9 mouse cellular contexts compared by ENCODE assay signal in genomic region chr17:12749421-12750367, GRCm38 (mm10). TPM values are rescaled to one million over a fixed set of nuclear protein-coding genes. Genes with fewer than 3 reads are reported as not detected.
DNase-seq lines count a peak whose midpoint lies in the region; ATAC-seq and TF ChIP-seq lines count a peak whose summit lies in the region.
"Had no signal": no experiment of that assay in that cellular context is flagged by ENCODE, and none has a peak within 500 bp of the region (broad histone marks: within the 10 kb centered on the region; RNA-seq: fewer than 3 reads in every experiment).

No protein-coding gene starts in this region.

- 54% methylated on average over 8 of the region's 8 CpGs for WGBS in hindbrain, embryonic 10.5 days
- WGBS in hindbrain, embryonic 14.5 days = 59% methylated on average over 8 of the region's 8 CpGs
- WGBS in hindbrain, embryonic 13.5 days = 55% methylated on average over 8 of the region's 8 CpGs
- 18% methylated on average over 8 of the region's 8 CpGs for WGBS in lung, adult 2 months

- H3K9me3 ChIP-seq in hindbrain, embryonic 10.5 days = no peaks in the 10 kb centered on the region
- H3K9me3 ChIP-seq in hindbrain, embryonic 14.5 days (ENCODE audit: control insufficient read depth, low read length) = no peaks in the 10 kb centered on the region
- H3K9me3 ChIP-seq in hindbrain, embryonic 13.5 days = no peaks in the 10 kb centered on the region

- H3K4me1 ChIP-seq in hindbrain, embryonic 10.5 days (replicated peaks) = peaks cover 41% of the 10 kb centered on the region
- peaks cover 16% of the 10 kb centered on the region for H3K4me1 ChIP-seq in hindbrain, embryonic 14.5 days (replicated peaks; ENCODE audit: control insufficient read depth, insufficient read depth, low read length)
- peaks cover 34% of the 10 kb centered on the region for H3K4me1 ChIP-seq in hindbrain, embryonic 13.5 days (replicated peaks)
- H3K4me1 ChIP-seq in lung, adult 2 months (ENCODE audit: control insufficient read depth, insufficient read depth, low read length) = peaks cover 29% of the 10 kb centered on the region

- peak; percentile 12 for DNase-seq in hindbrain, embryonic 10.5 days (ENCODE audit: low spot score)
- no peak for DNase-seq in hindbrain, embryonic 14.5 days (ENCODE audit: low spot score)
- peak; percentile 65 for DNase-seq in embryo, embryonic 10.5 days (ENCODE audit: low spot score)
- peak; percentile 41 for DNase-seq in lung, adult 2 months
- DNase-seq in ovary, postnatal 14 days (ENCODE audit: low spot score) = no peak
- DNase-seq in adrenal gland, adult 18-20 months (ENCODE audit: low spot score in 2 of 2) = no peak
- DNase-seq in gastrocnemius, postnatal 10 days = no peak

- H3K27ac ChIP-seq in hindbrain, embryonic 10.5 days = peak overlapping the region; percentile 50; the same call in 1 of the 2 replicates
- H3K27ac ChIP-seq in hindbrain, embryonic 14.5 days = no peak overlapping the region
- H3K27ac ChIP-seq in hindbrain, embryonic 13.5 days = peak overlapping the region; percentile 58

- H3K4me3 ChIP-seq in hindbrain, embryonic 10.5 days = no peak overlapping the region
- no peak overlapping the region for H3K4me3 ChIP-seq in hindbrain, embryonic 14.5 days (replicated peaks; ENCODE audit: low read length)
- no peak overlapping the region for H3K4me3 ChIP-seq in hindbrain, embryonic 13.5 days
- H3K4me3 ChIP-seq in lung, adult 2 months (replicated peaks; ENCODE audit: extremely low read depth, low read depth, low read length) = no peak overlapping the region
- H3K4me3 ChIP-seq: erythroblast, embryonic 14.5 days had no signal

- H3K27me3 ChIP-seq in hindbrain, embryonic 10.5 days (ENCODE audit: insufficient read depth, poor library complexity, severe bottlenecking) = no peaks in the 10 kb centered on the region
- H3K27me3 ChIP-seq in hindbrain, embryonic 14.5 days (ENCODE audit: control insufficient read depth, insufficient read depth, low read length) = no peaks in the 10 kb centered on the region
- no peaks in the 10 kb centered on the region for H3K27me3 ChIP-seq in hindbrain, embryonic 13.5 days

- TF ChIP-seq CTCF in lung, adult 2 months (IDR thresholded peaks at IDR 0.05; ENCODE audit: insufficient read depth, low read length) = no peak

- no peak overlapping the region for H3K4me2 ChIP-seq in hindbrain, embryonic 14.5 days (replicated peaks)
- no peak overlapping the region for H3K4me2 ChIP-seq in hindbrain, embryonic 13.5 days

- TF ChIP-seq POLR2A in lung, adult 2 months (IDR thresholded peaks at IDR 0.05; ENCODE audit: borderline replicate concordance, extremely low read depth, low read depth, low read length) = no peak

- ATAC-seq in hindbrain, embryonic 14.5 days (ENCODE audit: low FRiP score) = no peak
- no peak for ATAC-seq in hindbrain, embryonic 13.5 days (ENCODE audit: low FRiP score)

- peaks cover 35% of the 10 kb centered on the region for H3K36me3 ChIP-seq in hindbrain, embryonic 10.5 days
- peaks cover 13% of the 10 kb centered on the region; the same call in 1 of the 2 replicates for H3K36me3 ChIP-seq in hindbrain, embryonic 14.5 days (replicated peaks; ENCODE audit: control insufficient read depth, insufficient read depth)
- H3K36me3 ChIP-seq in hindbrain, embryonic 13.5 days = peaks cover 29% of the 10 kb centered on the region

- H3K9ac ChIP-seq in hindbrain, embryonic 14.5 days = no peak overlapping the region
- H3K9ac ChIP-seq in hindbrain, embryonic 13.5 days = no peak overlapping the region

RNA-seq across cellular contexts. Expression of gene Igf2r, which starts 19.8 kb away (rescaled TPM):
- 17.3 and 20.8 TPM in 2 replicates for polyA plus RNA-seq in hindbrain, embryonic 10.5 days (2016; fragmentation: Nextera tagmentation; extraction: Ambion mirVana)
- polyA plus RNA-seq in hindbrain, embryonic 14.5 days (2014; fragmentation: Nextera tagmentation; extraction: Ambion mirVana) = 13.1 and 14.9 TPM in 2 replicates
- polyA plus RNA-seq in hindbrain, embryonic 13.5 days (2015; fragmentation: Nextera tagmentation; extraction: Ambion mirVana) = 12.3 and 12.5 TPM in 2 replicates
- 26.8 and 27.5 TPM in 2 replicates for polyA plus RNA-seq in lung, adult 2 months (2012; rRNA removed)
- total RNA-seq in adrenal gland, adult 18-20 months (2021) = 10 to 100 TPM; 55.8 to 67.8 TPM
- total RNA-seq in gastrocnemius, postnatal 10 days (2021) = 100 to 1,000 TPM in 1 of 2 experiments, 10 to 100 TPM in 1; 92.0 to 114 TPM

Comparison
In these comparisons a context has a peak if more than half of its experiments do, and no peak if none do; other contexts are left out.
1. DNase-seq: peak in hindbrain, embryonic 10.5 days (single experiment), embryo, embryonic 10.5 days (single experiment) and lung, adult 2 months (single experiment); none in hindbrain, embryonic 14.5 days (single experiment), ovary, postnatal 14 days (single experiment), adrenal gland, adult 18-20 months (0 of 2) and gastrocnemius, postnatal 10 days (single experiment).